Mouse (Mus musculus) heart, postnatal 25 days (tissue): Measurements from ENCODE around the gene Itga3. TPM values are rescaled to one million over a fixed set of nuclear protein-coding genes. Genes with fewer than 3 reads are reported as not detected.

Experiments used
- DNase-seq: peaks from one replicate; pipeline ENCODE4 v3.0.0; 2022; ENCODE audit warnings: low spot score
- intact Hi-C: fragments of 180-260 bp; cut with DNase I; formaldehyde crosslinking; loops from one replicate; pipeline ENCODE4 v1.15.1; 2025
- total RNA-seq, 2 experiments: library from RNA; stranded (reverse); gene quantifications; 2 replicates each; pipeline ENCODE4 v1.2.3; 2021

Gene Itga3
- total RNA-seq, 2 experiments from 2014 or later: 10.8 to 11.7 TPM

GRCm38 (mm10) chr11:95097889-95098288 is 21.3 kb upstream of the Itga3 start:
- intact Hi-C loops: no loop called here
- DNase-seq: no peak

- intact Hi-C loops: no loop called here
- no peak for DNase-seq
Observed at GRCm38 (mm10) chr11:95096608-95097373, 20.2 kb upstream of the Itga3 start.

GRCm38 (mm10) chr11:95095596-95095995 is 19.0 kb upstream of the Itga3 start:
- DNase-seq: no peak
- intact Hi-C loops: no loop called here

- DNase-seq: no peak
- intact Hi-C loops: no loop called here
Observed at GRCm38 (mm10) chr11:95093077-95093476, 16.5 kb upstream of the Itga3 start.

- peak; percentile 63 for DNase-seq
- intact Hi-C loops: no loop called here
Observed at GRCm38 (mm10) chr11:95088857-95089779, 12.5 kb upstream of the Itga3 start.

- no peak for DNase-seq
- intact Hi-C loops: no loop called here
Observed at GRCm38 (mm10) chr11:95088286-95088685, 11.7 kb upstream of the Itga3 start.

GRCm38 (mm10) chr11:95087301-95088228 is 11.0 kb upstream of the Itga3 start:
- intact Hi-C loops: no loop called here
- DNase-seq: no peak

- intact Hi-C loops: no loop called here
- DNase-seq: no peak
Observed at GRCm38 (mm10) chr11:95086229-95086628, 9.6 kb upstream of the Itga3 start.

GRCm38 (mm10) chr11:95085710-95086109 is 9.1 kb upstream of the Itga3 start:
- intact Hi-C loops: no loop called here

GRCm38 (mm10) chr11:95084811-95085382 is 8.3 kb upstream of the Itga3 start:
- intact Hi-C loops: no loop called here

More at GRCm38 (mm10) chr11:95085710-95086109, 9.1 kb upstream of the Itga3 start:
- no peak for DNase-seq

GRCm38 (mm10) chr11:95084175-95084574 is 7.6 kb upstream of the Itga3 start:
- no peak for DNase-seq
- intact Hi-C loops: no loop called here

More at GRCm38 (mm10) chr11:95084811-95085382, 8.3 kb upstream of the Itga3 start:
- no peak for DNase-seq

- DNase-seq: no peak
- intact Hi-C loops: no loop called here
Observed at GRCm38 (mm10) chr11:95082896-95083295, 6.3 kb upstream of the Itga3 start.

- intact Hi-C loops: no loop called here
- DNase-seq: no peak
Observed at GRCm38 (mm10) chr11:95080783-95081182, 4.2 kb upstream of the Itga3 start.

GRCm38 (mm10) chr11:95079256-95079875 is 2.8 kb upstream of the Itga3 start:
- intact Hi-C loops: no loop called here
- no peak for DNase-seq

GRCm38 (mm10) chr11:95077956-95078355 is 1.4 kb upstream of the Itga3 start:
- DNase-seq: no peak
- intact Hi-C loops: no loop called here

- intact Hi-C loops: loop anchor here (1.0 kb wide), 1 partner anchor 30 kb away; no protein-coding TSS in a partner anchor
Observed at GRCm38 (mm10) chr11:95076041-95076535, 513 bp downstream of the Itga3 start.

GRCm38 (mm10) chr11:95075197-95076040 is 1.2 kb downstream of the Itga3 start:
- intact Hi-C loops: loop anchor here (1.0 kb wide), 1 partner anchor 31 kb away; no protein-coding TSS in a partner anchor
- no peak for DNase-seq

More at GRCm38 (mm10) chr11:95076041-95076535, 513 bp downstream of the Itga3 start:
- DNase-seq: no peak

GRCm38 (mm10) chr11:95074694-95075093 is 1.9 kb downstream of the Itga3 start:
- DNase-seq: no peak
- intact Hi-C loops: no loop called here
